Comparison of ENCODE assay signal across 8 mouse cellular contexts in the genomic region with DNA sequence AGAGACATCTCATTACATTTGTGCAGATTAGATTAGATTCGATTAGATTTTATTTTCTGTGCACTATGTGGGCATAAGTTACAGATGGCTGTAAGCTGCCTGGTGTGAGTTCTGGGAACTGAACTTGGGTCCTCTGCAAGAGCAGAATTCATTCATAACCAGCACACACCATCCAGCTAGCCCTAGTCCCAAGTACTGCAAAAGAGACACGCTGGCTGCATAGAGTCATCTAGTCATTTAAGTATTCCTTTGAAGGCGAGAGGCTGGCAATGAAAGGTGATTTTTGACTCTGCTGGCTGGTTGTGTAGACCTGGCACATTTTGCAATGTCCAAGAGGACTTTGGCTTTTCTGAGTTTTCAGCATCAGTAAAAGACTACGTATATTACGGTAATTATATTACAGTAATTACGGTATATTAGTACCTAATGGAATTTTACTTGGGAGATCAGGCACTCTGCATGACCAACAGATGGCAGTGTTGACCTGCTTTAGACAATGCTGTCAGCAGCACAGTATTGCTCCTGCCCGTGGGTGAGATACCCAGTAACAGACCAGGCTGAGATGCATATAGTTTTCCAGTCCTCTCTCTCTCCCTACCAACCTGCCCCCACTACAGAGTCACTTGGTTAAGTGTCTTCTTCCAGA.
A peak's percentile ranks its signal among the peaks of the same experiment; 100 is the strongest.
DNase-seq lines count a peak whose midpoint lies in the region; ATAC-seq lines count a peak whose summit lies in the region.

No protein-coding gene starts in this region.

- 30% methylated on average over 7 of the region's 7 CpGs for WGBS in hindbrain, embryonic 14.5 days
- whole genome bisulfite sequencing in lung, embryonic 16.5 days = 32% methylated on average over 7 of the region's 7 CpGs

- DNase-seq in NIH3T3 (ENCODE audit: low read depth) = peak; percentile 94
- DNase-seq in cerebellum, adult 9-10 months = peak; percentile 86
- peak; percentile 94 for DNase-seq in hindbrain, embryonic 14.5 days (ENCODE audit: low spot score)
- DNase-seq in layer of hippocampus, postnatal 10 days (ENCODE audit: low spot score in 2 of 2) = peak; percentile 74 to 81
- DNase-seq in retina, postnatal 7 days (ENCODE audit: low read depth, low spot score) = peak; percentile 85
- peak; percentile 55 to 65 for DNase-seq in urinary bladder, postnatal 4 days (ENCODE audit: low spot score in 2 of 2)

- H3K36me3 ChIP-seq in hindbrain, embryonic 14.5 days (replicated peaks; ENCODE audit: control insufficient read depth, insufficient read depth) = no peaks in the 10 kb centered on the region
- no peaks in the 10 kb centered on the region for H3K36me3 ChIP-seq in lung, embryonic 16.5 days (ENCODE audit: control insufficient read depth, insufficient read depth, low read length)

- H3K4me1 ChIP-seq in hindbrain, embryonic 14.5 days (replicated peaks; ENCODE audit: control insufficient read depth, insufficient read depth, low read length) = no peaks in the 10 kb centered on the region; the same call in 1 of the 2 replicates
- no peaks in the 10 kb centered on the region for H3K4me1 ChIP-seq in lung, embryonic 16.5 days (replicated peaks; ENCODE audit: control insufficient read depth, insufficient read depth, low read length)

- no peak overlapping the region for H3K4me2 ChIP-seq in hindbrain, embryonic 14.5 days (replicated peaks)
- no peak overlapping the region for H3K4me2 ChIP-seq in lung, embryonic 16.5 days (ENCODE audit: low read depth, low read length)

- no peaks in the 10 kb centered on the region for H3K27me3 ChIP-seq in hindbrain, embryonic 14.5 days (ENCODE audit: control insufficient read depth, insufficient read depth, low read length)
- H3K27me3 ChIP-seq in lung, embryonic 16.5 days (ENCODE audit: control insufficient read depth, insufficient read depth, low read depth, low read length) = no peaks in the 10 kb centered on the region

- H3K27ac ChIP-seq in hindbrain, embryonic 14.5 days = no peak overlapping the region
- no peak overlapping the region for H3K27ac ChIP-seq in lung, embryonic 16.5 days (ENCODE audit: low read length)

- no peak overlapping the region for H3K4me3 ChIP-seq in hindbrain, embryonic 14.5 days (replicated peaks; ENCODE audit: low read length)
- no peak overlapping the region for H3K4me3 ChIP-seq in lung, embryonic 16.5 days (ENCODE audit: low read length)

- no peaks in the 10 kb centered on the region for H3K9me3 ChIP-seq in hindbrain, embryonic 14.5 days (ENCODE audit: control insufficient read depth, low read length)
- no peaks in the 10 kb centered on the region for H3K9me3 ChIP-seq in lung, embryonic 16.5 days (ENCODE audit: control insufficient read depth, low read length)

- peak; percentile 88 for ATAC-seq in frontal cortex, adult (ENCODE audit: low TSS enrichment)
- ATAC-seq in hindbrain, embryonic 14.5 days (ENCODE audit: low FRiP score) = peak; percentile 90
- peak; percentile 78 for ATAC-seq in lung, embryonic 16.5 days (ENCODE audit: low read depth)

- H3K9ac ChIP-seq in hindbrain, embryonic 14.5 days = no peak overlapping the region
- H3K9ac ChIP-seq in lung, embryonic 16.5 days (ENCODE audit: low read length) = no peak overlapping the region
